ENCODE assay signal across 19 mouse cellular contexts in the genomic region with DNA sequence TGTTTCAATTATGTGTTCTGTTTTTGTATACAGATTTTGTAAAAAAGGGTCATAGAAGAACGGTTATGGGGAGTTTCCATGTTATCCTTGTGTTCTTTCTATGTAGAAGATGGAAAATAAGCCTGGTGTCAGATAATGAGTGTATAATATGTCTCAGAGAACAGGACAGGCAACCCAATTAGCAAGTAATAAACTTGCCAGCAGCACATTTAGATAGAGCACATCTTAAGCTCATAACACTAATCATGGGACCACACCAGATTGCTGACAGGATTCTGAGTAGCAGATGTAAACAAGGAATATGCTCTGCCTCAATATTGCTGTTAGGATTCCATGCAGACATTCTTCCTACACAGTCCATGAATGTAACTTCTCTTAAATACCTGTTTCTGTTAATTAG.
DNase-seq lines count a peak whose midpoint lies in the region; ATAC-seq lines count a peak whose summit lies in the region.
"Had no signal": no experiment of that assay in that cellular context is flagged by ENCODE, and none has a peak within 500 bp of the region (broad histone marks: within the 10 kb centered on the region; RNA-seq: fewer than 3 reads in every experiment).

No protein-coding gene starts in this region.

- WGBS in forebrain, embryonic 13.5 days = 76% methylated on average over 1 of the region's 1 CpGs
- 87% methylated on average over 1 of the region's 1 CpGs for WGBS in forebrain, embryonic 11.5 days
- WGBS in forebrain, embryonic 15.5 days = 69% methylated on average over 1 of the region's 1 CpGs
- WGBS in forebrain, embryonic 10.5 days = 84% methylated on average over 1 of the region's 1 CpGs

- H3K9ac ChIP-seq in forebrain, embryonic 13.5 days = no peak overlapping the region
- no peak overlapping the region for H3K9ac ChIP-seq in forebrain, embryonic 11.5 days (ENCODE audit: low read length)
- no peak overlapping the region for H3K9ac ChIP-seq in forebrain, embryonic 15.5 days (replicated peaks)
- H3K9ac ChIP-seq: embryonic facial prominence, embryonic 12.5 days had no signal

- H3K9me3 ChIP-seq in forebrain, embryonic 13.5 days (replicated peaks) = no peaks in the 10 kb centered on the region
- H3K9me3 ChIP-seq in forebrain, embryonic 11.5 days (ENCODE audit: control insufficient read depth, low read length) = no peaks in the 10 kb centered on the region
- H3K9me3 ChIP-seq in forebrain, embryonic 15.5 days = no peaks in the 10 kb centered on the region
- H3K9me3 ChIP-seq in forebrain, embryonic 10.5 days = no peaks in the 10 kb centered on the region
- H3K9me3 ChIP-seq: embryonic facial prominence, embryonic 10.5 days; embryonic facial prominence, embryonic 12.5 days had no signal

- peak; percentile 50; the same call in 1 of the 2 replicates for ATAC-seq in forebrain, embryonic 13.5 days
- ATAC-seq in forebrain, embryonic 11.5 days (replicated peaks; ENCODE audit: low FRiP score) = no peak
- peak; percentile 58; the same call in 1 of the 2 replicates for ATAC-seq in forebrain, embryonic 15.5 days (replicated peaks)
- ATAC-seq: CD4-positive, CD25-positive, alpha-beta regulatory T cell, adult 4 months had no signal

- H3K27me3 ChIP-seq in forebrain, embryonic 13.5 days = no peaks in the 10 kb centered on the region
- H3K27me3 ChIP-seq in forebrain, embryonic 11.5 days (ENCODE audit: control insufficient read depth, insufficient read depth, low read length) = no peaks in the 10 kb centered on the region
- H3K27me3 ChIP-seq in forebrain, embryonic 15.5 days = no peaks in the 10 kb centered on the region
- no peaks in the 10 kb centered on the region for H3K27me3 ChIP-seq in forebrain, embryonic 10.5 days (ENCODE audit: poor library complexity, severe bottlenecking)
- H3K27me3 ChIP-seq: CH12.LX; embryonic facial prominence, embryonic 12.5 days had no signal

- H3K36me3 ChIP-seq in forebrain, embryonic 13.5 days (ENCODE audit: poor library complexity, severe bottlenecking) = no peaks in the 10 kb centered on the region
- no peaks in the 10 kb centered on the region for H3K36me3 ChIP-seq in forebrain, embryonic 11.5 days (ENCODE audit: control insufficient read depth, insufficient read depth, low read length)
- H3K36me3 ChIP-seq in forebrain, embryonic 15.5 days = no peaks in the 10 kb centered on the region
- no peaks in the 10 kb centered on the region for H3K36me3 ChIP-seq in forebrain, embryonic 10.5 days (replicated peaks)
- H3K36me3 ChIP-seq: embryonic facial prominence, embryonic 10.5 days; embryonic facial prominence, embryonic 12.5 days had no signal

- H3K27ac ChIP-seq in forebrain, embryonic 13.5 days = no peak overlapping the region
- H3K27ac ChIP-seq in forebrain, embryonic 11.5 days (ENCODE audit: low read depth, low read length) = no peak overlapping the region
- H3K27ac ChIP-seq in forebrain, embryonic 15.5 days (replicated peaks) = no peak overlapping the region
- H3K27ac ChIP-seq in forebrain, embryonic 10.5 days = no peak overlapping the region
- H3K27ac ChIP-seq: embryonic facial prominence, embryonic 10.5 days; embryonic facial prominence, embryonic 12.5 days had no signal

- H3K4me2 ChIP-seq in forebrain, embryonic 13.5 days = no peak overlapping the region
- no peak overlapping the region for H3K4me2 ChIP-seq in forebrain, embryonic 11.5 days (ENCODE audit: low read depth, low read length, severe bottlenecking)
- no peak overlapping the region for H3K4me2 ChIP-seq in forebrain, embryonic 15.5 days (replicated peaks)
- H3K4me2 ChIP-seq: embryonic facial prominence, embryonic 12.5 days had no signal

- intact Hi-C loops in heart, postnatal 14 days (cut with DNase I) = no loop called here

- DNase-seq in forebrain, embryonic 11.5 days (ENCODE audit: low spot score) = no peak
- DNase-seq in forebrain, embryonic 10.5 days (ENCODE audit: extremely low spot score, low spot score) = no peak
- DNase-seq in layer of hippocampus, adult 9-11 months = peak; percentile 5
- DNase-seq in layer of hippocampus, postnatal 25 days (ENCODE audit: extremely low spot score in 1 of 2, low spot score in 1 of 2) = no peak
- no peak for DNase-seq in heart, postnatal 14 days
- DNase-seq: adrenal gland, adult 2 months; adrenal gland, postnatal 10 days; adrenal gland, postnatal 25 days; B cell, adult 2 months; cerebellum, adult 11-12 months; cerebellum, adult 2 months; cerebellum, adult 9-10 months; cerebellum, postnatal 25 days had no signal

- H3K4me1 ChIP-seq in forebrain, embryonic 13.5 days = no peaks in the 10 kb centered on the region
- H3K4me1 ChIP-seq in forebrain, embryonic 11.5 days (replicated peaks; ENCODE audit: control insufficient read depth, insufficient read depth, low read length) = no peaks in the 10 kb centered on the region
- H3K4me1 ChIP-seq in forebrain, embryonic 15.5 days = no peaks in the 10 kb centered on the region
- H3K4me1 ChIP-seq in forebrain, embryonic 10.5 days = no peaks in the 10 kb centered on the region
- H3K4me1 ChIP-seq: embryonic facial prominence, embryonic 12.5 days had no signal

- no peak overlapping the region for H3K4me3 ChIP-seq in forebrain, embryonic 13.5 days
- no peak overlapping the region for H3K4me3 ChIP-seq in forebrain, embryonic 11.5 days (ENCODE audit: low read depth, low read length)
- no peak overlapping the region for H3K4me3 ChIP-seq in forebrain, embryonic 15.5 days
- H3K4me3 ChIP-seq in forebrain, embryonic 10.5 days = no peak overlapping the region
- H3K4me3 ChIP-seq: embryonic facial prominence, embryonic 10.5 days; embryonic facial prominence, embryonic 12.5 days had no signal
